Mouse (Mus musculus) CH12.LX (cell line): ENCODE data around the gene Fcgr1.

Experiments used
- BHLHE40 ChIP-seq: IDR thresholded peaks from 2 replicates; pipeline ENCODE4 v1.6.1; 2011; ENCODE audit warnings: mild to moderate bottlenecking, low read depth, low read length, improper control_type of control experiment
- CTCF ChIP-seq, 2 experiments: IDR thresholded peaks in 1 of 2; conservative IDR thresholded peaks in 1 of 2; 2 replicates each; pipeline ENCODE4 v1.5.1; 2011 to 2012; ENCODE audit warnings: low read depth in 2 of 2, low read length in 2 of 2, improper control_type of control experiment in 1 of 2, inconsistent platforms in 1 of 2, mild to moderate bottlenecking in 1 of 2, moderate library complexity in 1 of 2
- JUN ChIP-seq: IDR thresholded peaks from 2 replicates; pipeline ENCODE4 v1.6.1; 2011; ENCODE audit warnings: low read depth, mild to moderate bottlenecking, low read length, improper control_type of control experiment, moderate library complexity; ENCODE audit not compliant: insufficient read depth
- KAT2A ChIP-seq: IDR thresholded peaks from 2 replicates; pipeline ENCODE4 v1.6.1; 2012; ENCODE audit warnings: low read length, improper control_type of control experiment, inconsistent platforms; ENCODE audit not compliant: insufficient replicate concordance
- MAFK ChIP-seq: IDR thresholded peaks from 2 replicates; pipeline ENCODE4 v1.6.1; 2011; ENCODE audit warnings: low read length, improper control_type of control experiment; ENCODE audit not compliant: insufficient replicate concordance
- PAX5 ChIP-seq: IDR thresholded peaks from 2 replicates; pipeline ENCODE4 v1.6.1; 2012; ENCODE audit warnings: low read length, inconsistent platforms, mixed read lengths
- RAD21 ChIP-seq: IDR thresholded peaks from 2 replicates; pipeline ENCODE4 v1.6.1; 2011; ENCODE audit warnings: low read depth, mild to moderate bottlenecking, low read length, improper control_type of control experiment, moderate library complexity
- SIN3A ChIP-seq: IDR thresholded peaks from 2 replicates; pipeline ENCODE4 v1.6.1; 2012; ENCODE audit warnings: low read length, improper control_type of control experiment, inconsistent platforms
- USF1 ChIP-seq: IDR thresholded peaks from 2 replicates; pipeline ENCODE4 v1.6.1; 2014; ENCODE audit warnings: low read depth, mild to moderate bottlenecking, inconsistent platforms, low read length, improper control_type of control experiment

DNA sequence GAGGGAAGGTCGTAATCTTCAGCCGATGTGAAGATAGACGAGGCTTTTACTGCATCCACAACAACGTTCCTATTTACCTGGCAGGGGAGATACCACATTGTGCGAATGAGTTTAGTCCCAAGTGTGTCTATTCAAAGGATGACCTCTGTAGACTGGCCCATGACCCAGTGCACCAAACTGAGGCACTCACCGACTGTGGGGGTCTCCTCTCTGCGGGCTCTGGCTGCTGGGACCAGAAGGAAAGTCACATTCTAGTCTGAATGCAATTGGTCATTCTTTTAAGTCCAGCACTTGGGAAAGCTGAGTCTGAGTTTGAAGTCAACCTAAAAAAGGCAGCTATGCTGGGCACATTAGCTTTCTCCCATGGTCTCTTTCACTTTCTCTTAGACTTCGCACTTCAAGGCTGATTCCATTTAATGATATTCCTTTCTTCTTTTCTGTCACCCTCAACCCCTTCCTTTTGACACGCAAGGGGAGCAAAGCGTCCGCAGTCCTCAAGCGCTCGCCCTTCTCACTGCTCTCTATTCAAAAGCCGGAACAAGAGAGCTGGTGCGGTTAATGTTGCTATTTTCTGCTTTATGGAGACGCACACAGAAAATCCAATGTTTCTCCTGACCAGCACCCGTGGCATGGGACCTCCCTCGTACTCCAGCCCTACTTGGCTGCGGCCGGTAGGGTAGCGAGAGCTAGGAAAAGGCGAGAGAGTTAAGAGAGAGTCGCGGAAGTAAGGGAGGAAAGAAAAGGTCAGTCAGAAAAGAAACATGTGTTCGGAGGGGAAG is 39.8 kb upstream of the Fcgr1 start:
- no peak for TF ChIP-seq RAD21
- TF ChIP-seq USF1, result no peak
- no peak for TF ChIP-seq CTCF (conservative IDR thresholded peaks at IDR 0.05 in 1 of 2, IDR thresholded peaks at IDR 0.05 in 1 of 2; ENCODE audit: low read depth in 2 of 2, low read length in 2 of 2)
- TF ChIP-seq BHLHE40, result peak; percentile 10; the same call in 1 of the 2 replicates
- TF ChIP-seq SIN3A, result peak; percentile 56; the same call in 1 of the 2 replicates
- TF ChIP-seq PAX5, result no peak
- TF ChIP-seq MAFK, result no peak
- no peak for TF ChIP-seq KAT2A
- no peak for TF ChIP-seq JUN
